Mouse (Mus musculus): ENCODE results near the gene Syk.

The Syk gene

DNA sequence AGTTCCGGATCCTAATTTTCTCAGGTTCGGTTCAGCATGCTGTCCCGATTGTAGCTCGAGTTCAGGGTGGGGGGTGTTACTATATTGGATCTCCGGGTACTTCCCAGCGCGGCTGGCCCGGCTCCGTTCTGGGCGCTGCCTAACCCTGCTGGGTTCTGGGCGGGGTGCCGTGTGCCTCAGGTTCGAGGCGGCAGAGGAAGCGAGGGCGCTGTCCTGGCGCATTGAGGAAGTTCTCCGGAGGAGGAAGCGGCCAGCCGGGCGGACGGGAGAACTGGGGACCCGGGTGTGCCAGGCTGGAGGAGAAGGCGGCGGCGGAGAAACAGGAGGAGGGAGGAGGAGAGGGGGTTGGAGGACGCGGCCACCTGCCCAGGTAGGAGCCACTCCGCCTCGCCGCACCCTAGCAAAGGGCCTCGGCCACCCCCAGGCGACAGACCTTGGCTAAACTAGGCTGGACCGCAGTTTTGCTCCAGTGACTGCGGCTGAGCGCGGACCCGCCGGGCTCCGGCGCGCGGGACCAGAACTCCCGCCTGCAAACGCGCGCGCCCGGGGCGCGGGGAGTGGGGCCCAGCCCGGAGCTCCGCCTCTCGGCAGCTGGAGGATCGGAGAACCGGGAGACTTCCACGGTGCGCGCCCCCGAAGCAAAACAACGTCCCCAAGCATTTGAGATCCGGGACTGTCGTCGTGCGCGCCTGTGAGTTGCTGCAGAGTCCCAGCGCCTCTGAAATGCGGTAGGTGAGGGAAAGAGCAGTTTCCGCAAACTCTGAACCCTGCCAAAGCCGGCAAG lies at the start of gene Syk:
Syk (plus strand) TSS at position 296 of the 784 bp plus-strand sequence.
- peak; percentile 24 to 66 for DNase-seq (ENCODE audit: inconsistent age in 2 of 2, low spot score in 1 of 2)

DNA sequence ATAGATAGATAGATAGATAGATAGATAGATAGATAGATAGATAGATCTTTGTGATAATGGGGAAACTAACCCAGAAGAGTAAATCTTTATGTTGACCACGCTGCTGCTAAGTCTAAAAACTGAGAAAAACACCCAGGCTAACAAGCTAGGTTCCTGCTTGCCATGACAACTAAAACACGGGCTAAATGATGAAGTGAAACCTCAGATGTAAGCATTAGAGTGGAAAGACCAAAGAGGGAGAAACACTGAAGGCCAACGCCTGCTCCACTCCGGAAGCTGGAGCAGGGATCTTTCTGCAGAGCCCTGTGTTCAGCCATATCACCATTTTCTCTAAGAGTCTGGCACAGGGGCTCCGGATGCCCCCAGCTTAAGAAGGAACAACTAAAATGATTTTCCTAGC lies 49.3 kb upstream of the Syk start:
- no peak for DNase-seq (ENCODE audit: inconsistent age in 2 of 2, low spot score in 1 of 2)

DNA sequence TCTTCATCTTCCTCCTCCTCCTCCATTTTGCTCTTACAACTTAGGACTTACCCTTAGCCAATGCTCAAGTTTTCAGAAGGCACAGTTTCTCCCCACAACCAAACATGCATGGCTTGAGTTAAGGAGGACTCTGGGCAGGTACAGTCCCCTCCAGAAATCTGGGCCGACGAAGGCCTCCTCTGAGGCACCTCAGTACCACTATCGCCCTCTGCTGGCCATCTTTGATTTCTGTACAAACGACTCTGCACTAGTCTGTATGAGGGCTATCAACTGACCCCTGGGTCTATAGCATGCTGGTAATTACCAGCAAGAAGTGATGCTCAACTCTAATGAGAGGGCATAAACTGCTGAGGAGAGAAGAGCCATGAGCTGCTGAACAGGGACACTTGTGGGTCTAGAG lies 47.4 kb upstream of the Syk start:
- peak; percentile 42 to 85 for DNase-seq (ENCODE audit: inconsistent age in 2 of 2, low spot score in 1 of 2)

DNA sequence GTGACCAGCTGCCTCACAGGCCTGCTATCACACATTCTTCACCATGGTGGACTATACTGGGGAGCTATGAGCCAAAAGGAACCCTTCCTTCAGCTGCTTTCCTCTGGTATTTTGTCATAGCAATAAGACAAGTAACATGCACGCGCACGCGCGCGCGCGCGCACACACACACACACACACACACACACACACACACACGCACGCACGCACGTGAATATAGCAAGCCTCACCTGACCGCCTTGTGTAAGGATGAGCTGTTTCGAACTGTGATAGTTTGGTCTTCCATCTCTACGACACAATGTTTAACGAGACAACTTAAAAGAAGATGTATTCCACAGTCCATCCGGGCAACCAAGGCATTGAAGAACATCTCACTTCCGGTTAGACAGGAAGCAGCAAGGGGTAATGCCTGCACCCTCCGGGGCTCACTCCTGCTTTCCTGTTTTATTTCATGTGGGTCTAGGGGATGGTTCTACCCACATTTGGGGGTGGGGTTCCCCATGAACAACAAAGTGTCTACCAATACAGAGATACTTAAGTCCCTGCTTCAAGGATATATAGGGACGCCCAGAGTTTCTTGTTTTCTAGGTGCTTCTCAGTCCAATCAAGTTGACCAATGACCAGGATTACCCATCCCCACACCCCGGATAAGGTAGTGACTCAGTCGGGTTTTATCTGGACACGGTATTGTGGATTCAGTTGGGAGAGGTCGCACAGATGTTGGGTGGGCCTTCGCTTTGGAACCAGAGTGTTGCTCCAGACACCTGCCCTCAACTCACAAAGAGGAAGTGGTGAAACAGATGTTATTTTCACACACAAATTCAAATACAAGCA lies 45.0 kb upstream of the Syk start:
- no peak for DNase-seq (ENCODE audit: inconsistent age in 2 of 2, low spot score in 1 of 2)

DNA sequence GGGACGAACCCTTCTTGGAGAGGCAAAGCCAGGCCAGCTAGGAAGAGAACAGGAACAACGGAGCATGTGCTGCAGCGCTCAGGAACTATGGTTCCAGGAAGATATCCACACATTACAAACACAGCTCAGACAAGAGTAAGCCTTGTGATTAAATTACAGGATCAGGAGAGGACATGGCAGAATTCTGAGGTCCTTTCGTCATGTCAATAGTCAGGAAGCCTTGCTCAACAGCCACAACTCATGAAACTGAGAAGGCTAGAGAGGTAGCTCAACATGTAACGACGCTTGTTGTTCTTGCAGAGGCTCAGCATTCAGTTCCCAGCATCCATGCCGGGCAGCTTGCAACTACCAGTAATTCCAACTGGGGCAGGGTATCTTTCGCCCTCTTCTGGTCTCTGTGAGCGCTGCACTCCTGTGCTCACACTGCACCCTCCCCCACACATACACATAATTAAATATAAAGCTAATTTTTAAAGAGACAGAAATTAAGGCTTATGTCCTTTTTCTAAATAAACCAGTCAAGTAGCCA lies 44.3 kb upstream of the Syk start:
- DNase-seq (ENCODE audit: inconsistent age in 2 of 2, low spot score in 1 of 2): no peak

DNA sequence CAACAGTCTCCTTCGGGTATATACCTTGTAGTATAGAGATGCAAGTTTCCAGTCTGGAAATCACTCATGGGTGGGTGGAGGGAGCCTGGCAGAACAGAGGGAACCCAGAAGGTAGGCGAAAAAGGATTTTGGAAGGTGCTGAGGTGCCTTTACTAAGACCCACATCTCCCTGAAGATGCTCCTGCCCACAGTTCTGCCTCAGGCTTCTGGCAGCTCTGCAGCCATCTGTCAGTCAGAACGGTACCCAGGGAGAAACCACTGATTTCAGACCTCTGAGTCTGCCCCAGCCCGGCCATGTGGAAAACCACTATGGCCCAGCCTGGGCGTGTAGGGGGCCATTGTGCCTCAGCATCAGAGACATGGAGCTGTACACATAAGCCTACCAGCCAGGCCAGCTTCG lies 43.5 kb upstream of the Syk start:
- DNase-seq (ENCODE audit: inconsistent age in 2 of 2, low spot score in 1 of 2): no peak

DNA sequence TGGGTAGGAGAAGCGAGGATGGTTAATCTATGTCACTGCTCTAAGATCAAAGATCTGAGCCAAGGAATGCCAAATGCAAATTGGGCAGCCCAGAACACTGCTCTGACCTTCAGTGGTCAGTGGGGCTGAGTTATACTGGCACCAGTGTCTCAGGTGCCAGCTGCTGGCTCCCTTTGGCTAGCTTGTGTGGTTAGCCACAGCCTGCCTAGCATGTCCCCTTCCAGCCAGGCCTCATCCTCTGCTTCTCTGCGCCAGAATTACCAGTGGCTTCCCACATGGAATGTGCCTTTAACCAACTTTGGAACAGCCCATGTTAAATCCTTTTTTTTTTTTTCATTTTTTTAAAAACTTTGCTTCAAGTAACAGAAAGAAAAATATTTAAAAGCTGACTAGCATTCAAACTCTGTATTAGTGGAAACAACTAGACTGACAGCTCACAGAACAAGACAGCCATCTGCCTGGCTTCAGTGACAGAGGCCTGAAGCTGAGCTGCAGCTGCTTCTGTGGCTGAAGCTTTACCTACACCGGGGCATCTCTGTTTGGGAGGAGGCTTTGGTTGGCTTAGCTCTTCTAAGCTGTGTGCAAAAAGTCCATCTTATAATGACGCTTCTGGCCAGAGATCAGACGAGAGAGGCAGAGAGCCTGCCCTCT lies 41.5 kb upstream of the Syk start:
- DNase-seq (ENCODE audit: inconsistent age in 2 of 2, low spot score in 1 of 2): no peak

DNA sequence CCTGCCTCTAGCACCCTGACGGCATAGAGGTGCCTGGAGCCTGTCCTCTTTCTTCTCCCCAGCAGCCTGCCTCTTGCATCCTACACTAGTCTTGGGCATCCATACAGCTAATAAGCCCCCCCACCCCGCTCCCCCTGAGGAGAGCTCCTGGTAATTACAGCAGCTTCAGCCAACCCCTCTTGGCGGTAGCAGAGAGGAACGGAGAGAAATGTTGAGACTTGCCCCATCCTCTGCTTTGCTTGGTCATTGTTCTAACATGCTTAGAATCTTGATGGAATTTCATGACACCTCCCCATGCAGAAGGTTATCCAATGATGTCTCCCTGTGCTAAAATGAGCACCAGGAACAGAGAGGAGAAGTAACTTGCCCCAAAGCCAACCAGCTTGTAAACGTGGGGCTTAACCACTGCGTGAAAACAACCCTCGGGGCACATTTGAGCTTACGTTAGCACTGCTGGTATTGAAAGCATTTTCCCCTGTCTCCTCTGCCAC lies 40.9 kb upstream of the Syk start:
- DNase-seq (ENCODE audit: inconsistent age in 2 of 2, low spot score in 1 of 2): no peak

DNA sequence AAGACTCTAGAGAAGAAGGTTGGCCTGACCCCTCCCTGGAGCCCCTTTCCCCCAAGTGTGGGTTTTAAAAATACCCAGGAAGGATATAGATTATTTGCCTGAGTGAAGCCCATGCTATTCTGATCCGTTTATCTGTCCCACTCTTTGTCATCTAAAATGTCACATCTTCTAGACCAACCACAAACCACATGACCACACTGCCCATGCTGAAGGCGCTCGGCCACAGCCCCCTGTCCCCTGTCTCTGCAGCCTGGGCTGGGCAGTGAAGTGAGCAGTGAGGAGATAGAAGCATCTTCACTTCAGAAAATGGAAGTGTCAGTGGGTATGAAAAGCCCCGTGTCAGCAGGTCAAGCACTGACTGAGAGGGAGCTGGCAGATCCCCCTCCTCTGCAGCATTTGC lies 40.3 kb upstream of the Syk start:
- no peak for DNase-seq (ENCODE audit: inconsistent age in 2 of 2, low spot score in 1 of 2)

DNA sequence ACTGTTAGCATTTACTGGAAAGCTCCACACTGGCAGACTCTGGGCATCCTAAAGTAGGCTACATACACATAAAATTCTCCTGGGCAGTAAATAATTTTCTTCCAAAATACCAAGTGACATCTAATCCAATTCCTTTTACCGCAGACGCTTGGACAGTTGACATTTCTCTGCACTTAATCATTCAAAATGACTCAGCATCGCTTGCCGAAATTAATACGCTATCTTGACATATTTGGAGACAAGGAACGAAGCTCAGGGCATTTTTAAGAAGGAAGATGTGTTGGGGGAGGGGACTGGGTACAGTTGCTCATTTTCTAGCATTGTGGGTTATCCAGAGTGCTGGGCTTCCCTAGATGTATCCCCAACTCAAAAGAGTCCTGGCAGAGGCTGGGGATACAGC lies 36.7 kb upstream of the Syk start:
- DNase-seq (ENCODE audit: inconsistent age in 2 of 2, low spot score in 1 of 2): peak in 1 of 2 experiments; percentile 46

DNA sequence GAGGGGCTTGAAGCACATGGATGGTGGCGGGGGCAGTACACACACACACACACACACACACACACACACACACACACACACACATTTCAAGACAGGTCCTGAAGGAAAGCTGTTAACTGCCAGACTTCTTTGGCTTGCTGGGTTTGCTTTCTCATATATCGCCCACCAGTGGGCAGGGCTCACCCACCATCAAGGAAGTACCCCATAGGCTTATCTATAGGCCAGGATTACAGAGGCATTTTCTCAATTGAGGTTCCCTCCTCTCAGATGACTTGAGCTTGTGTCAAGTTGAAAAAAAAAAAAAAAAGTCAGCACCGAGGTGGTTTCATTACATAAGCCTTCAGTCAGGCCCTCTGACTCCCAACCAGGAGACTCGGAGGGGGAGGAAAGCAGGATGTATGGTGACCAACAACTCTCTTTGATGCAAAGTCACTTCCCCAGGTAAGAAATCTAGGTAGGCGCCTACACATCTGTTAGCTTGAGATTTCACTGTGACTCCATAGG lies 32.2 kb upstream of the Syk start:
- DNase-seq (ENCODE audit: inconsistent age in 2 of 2, low spot score in 1 of 2): no peak

DNA sequence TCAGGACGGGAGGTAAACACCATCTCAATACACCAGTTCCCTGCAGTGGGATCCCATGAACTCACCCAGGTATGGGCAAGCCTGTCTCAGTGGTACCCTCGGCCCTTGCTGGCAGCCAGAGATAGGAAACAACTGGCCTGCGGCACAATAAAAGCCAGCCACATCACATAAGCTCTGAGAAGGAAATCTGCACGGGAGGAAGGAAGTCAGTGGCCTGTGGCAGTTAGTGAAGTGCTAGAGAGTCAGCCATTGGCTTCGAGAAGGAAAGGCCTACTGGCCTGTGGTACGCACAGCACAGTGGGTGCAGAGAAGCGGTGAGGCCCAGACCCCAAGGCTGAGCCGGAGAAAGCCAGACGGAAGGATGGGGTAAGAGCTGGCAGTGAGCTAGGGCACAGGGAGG lies 31.7 kb upstream of the Syk start:
- no peak for DNase-seq (ENCODE audit: inconsistent age in 2 of 2, low spot score in 1 of 2)

DNA sequence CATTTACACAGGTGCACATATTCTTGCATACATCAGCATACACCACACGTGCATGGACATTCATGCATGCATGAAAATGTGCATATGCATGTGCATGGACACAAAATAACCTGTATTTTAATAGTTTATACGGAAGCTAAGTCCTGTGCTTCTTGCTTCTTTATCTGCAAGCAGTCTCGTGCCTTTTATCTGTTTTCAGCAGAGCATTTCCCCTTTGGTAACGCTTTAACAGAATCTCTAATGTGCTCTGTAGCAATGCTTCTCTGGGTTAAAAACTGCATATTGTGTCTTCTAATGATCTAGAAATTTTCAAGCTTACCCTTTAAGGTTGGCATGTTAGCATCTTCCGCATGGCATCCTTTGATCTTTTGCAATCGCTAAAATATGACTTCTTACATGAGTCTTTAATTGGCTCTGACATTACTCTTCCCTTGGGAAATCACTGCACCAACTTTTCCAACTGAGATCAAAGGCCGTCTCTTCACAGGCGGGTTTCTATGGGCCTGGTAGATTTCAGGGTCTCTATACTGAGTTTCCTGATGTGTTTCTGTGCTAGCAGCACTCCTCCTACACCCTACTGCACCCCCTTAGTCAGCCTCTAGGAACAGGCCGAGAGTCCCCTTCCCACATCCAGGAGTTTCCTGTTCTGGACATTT lies 30.0 kb upstream of the Syk start:
- DNase-seq (ENCODE audit: inconsistent age in 2 of 2, low spot score in 1 of 2): no peak

DNA sequence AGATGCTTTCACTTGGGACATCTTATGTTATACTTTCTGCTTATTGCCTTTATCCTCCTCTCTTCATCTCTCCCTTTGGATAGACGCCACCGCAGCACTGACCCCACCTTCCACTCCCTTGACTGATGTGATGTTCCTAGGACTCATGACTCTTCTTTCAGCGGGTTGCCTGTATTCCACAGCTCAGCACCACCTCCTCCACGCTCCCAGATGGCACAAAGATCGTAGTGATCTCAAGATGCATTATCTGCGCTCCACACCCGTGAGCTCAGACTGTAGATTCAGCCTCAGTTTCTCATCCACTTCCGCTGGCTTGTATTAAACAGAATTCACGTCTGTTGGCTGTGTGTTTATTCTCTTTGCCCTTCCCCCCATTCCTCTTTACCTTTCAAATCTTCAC lies 28.3 kb upstream of the Syk start:
- DNase-seq (ENCODE audit: inconsistent age in 2 of 2, low spot score in 1 of 2): no peak

DNA sequence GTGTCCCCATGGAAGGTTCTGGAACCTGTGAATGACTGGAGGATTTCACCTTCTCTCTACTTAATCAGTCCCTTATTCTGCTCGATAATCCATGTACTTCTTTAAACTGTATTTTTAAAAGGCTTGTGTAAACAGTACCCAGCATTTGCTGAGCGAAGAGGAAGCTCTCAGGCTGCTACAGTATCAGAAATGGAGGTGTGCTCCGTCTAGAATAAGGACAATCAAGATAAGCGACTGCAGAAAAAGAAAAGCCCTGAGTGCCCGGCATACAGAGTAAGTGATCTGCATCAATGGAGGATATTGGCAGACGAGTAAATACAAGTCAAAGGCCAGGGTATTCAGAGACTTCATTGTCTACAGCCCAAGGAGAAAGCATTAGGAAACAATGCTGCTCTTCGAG lies 25.6 kb upstream of the Syk start:
- DNase-seq (ENCODE audit: inconsistent age in 2 of 2, low spot score in 1 of 2): no peak

DNA sequence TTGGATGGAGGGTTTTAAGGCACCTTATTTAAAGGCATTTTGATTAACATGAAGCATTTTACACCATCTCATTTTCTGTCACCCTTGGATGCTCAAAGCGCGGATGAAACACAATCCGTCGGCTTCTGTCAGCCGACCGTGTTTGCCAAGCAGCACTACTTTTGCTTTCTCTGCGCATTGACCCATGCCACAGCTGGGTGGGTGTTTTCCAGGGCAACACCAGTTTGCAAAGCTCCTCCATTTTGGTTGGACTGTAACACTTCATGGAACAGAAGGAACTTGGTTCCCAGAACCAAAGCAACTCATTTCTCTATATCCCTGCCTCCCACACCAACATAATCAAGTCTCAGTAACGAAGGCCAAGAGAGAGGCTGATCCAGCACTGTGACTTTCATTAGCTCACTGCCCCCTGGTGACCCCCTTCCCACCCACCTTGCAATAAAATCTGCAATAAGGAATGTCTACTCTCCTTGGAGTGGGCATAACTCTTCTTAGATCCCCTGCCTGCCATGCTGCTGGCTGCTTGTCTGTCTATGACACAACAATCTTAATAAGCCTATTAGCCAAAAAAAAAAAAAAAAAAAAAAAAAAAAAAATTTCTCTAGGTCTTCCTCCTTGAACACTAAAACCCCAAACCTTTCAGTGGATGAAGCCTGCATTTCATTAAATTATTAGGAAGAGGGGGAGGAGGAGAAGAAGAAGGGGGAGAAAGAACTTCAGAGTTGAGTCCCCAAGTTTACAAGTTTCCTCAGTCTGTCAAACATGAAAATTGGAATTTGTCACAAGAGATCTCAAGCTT lies 21.4 kb upstream of the Syk start:
- no peak for DNase-seq (ENCODE audit: inconsistent age in 2 of 2, low spot score in 1 of 2)

DNA sequence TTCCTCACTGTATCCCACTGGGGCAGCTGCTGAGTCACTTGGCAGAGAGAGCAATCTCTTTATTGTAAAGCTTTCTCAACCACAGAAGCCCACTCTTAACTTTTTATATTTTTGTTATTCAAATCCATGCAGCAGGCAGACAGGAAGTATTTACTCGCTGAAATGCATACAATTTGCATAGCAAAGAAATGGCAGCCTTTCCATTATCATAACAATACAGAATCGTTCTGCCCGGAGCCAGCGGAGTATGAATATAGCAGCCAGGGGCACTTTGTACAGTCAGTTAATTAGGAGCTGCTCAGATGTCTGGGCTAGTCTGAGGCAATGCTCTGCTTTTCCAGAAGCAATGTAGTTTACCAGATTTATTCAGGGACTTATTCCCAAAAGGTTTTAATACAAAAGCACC lies 20.8 kb upstream of the Syk start:
- no peak for DNase-seq (ENCODE audit: inconsistent age in 2 of 2, low spot score in 1 of 2)

DNA sequence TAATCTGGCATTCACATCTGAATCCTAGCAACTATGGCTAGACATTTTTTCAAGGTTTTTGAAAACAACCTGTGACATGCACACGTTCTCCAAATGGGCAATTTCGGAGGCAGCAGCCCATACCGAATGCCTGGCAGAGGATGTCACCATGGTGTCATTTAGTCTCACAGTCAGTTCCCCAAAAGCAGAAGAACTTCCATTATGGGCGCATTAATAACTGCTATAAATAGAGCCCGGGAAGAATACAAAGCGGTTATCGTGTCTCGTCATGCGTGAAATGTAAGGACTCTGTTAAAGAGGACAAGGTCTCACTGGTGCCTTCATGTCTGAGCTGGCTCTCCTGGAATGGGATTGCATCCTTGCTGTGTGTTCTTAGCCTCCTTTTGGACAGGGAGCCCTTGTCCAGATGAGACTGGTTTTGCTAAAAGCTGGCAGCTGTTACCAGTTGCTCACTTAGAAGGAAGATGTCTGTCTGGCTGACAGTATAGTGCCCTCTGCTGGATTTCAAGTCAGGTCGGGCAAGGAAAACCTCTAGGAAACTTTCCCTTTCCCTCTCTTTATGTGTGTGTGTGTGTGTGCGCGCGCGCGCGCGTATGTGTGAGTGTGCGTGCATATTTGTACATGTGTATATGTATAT lies 17.8 kb upstream of the Syk start:
- DNase-seq (ENCODE audit: inconsistent age in 2 of 2, low spot score in 1 of 2): peak in 1 of 2 experiments; percentile 48

DNA sequence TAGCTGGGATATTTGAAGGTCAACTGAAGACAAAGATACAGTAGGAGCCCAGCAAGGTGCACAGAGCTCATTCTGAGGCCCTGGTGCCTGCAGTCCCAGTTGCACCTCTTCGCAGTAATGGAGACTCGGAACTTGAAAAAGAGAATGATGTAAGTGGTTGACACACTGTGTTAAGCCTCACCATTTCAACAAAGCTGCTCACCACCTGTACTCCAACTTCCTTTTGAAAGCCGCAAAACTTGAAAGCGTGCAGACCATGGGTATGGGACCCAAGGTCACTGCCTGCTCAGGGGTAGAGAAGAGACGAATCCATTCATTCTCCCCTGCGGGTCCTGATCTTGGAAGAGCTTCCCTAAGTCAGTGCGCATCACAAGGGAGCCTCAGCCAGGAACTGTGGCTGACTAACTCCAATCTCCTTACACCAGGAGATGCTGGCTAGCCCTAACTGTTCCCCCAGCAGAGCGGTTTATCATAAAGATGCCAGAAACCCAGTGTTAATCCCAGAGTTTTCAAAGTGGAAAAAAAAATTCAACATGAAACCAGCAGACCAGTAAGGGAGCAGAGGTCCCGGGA lies 16.7 kb upstream of the Syk start:
- DNase-seq (ENCODE audit: inconsistent age in 2 of 2, low spot score in 1 of 2): no peak
